Mouse (Mus musculus) embryonic stem cell, embryonic (primary cell): ENCODE results near the gene Kcnip1.

Experiments
- CTCF ChIA-PET, 4 experiments: fragments of 300-600 bp in 2 of 4; fragments of 350-600 bp in 2 of 4; sonication (Branson Sonifier 250); formaldehyde crosslinking; loops; one replicate each; lab custom pipeline; 2022; ENCODE audit warnings: inconsistent platforms in 2 of 4; lab: Charles Lee
- POLR2A ChIA-PET, 4 experiments: fragments of 300-600 bp in 2 of 4; fragments of 350-600 bp in 2 of 4; sonication (Branson Sonifier 250); formaldehyde crosslinking; loops; one replicate each; lab custom pipeline; 2022; ENCODE audit warnings: antibody characterized with exemption in 4 of 4, inconsistent platforms in 1 of 4; lab: Charles Lee

Gene Kcnip1

GRCm38 (mm10) chr11:33733269-33733668 lies 259.7 kb downstream of the Kcnip1 start:
- ChIA-PET CTCF (interaction anchor here (0.6 to 5.4 kb wide), 6 partner anchors 8 to 240 kb away, joined by 3 to 31 read pairs (median 8); no protein-coding TSS in a partner anchor), POLR2A (no interaction called here)

GRCm38 (mm10) chr11:33732358-33732757 lies 260.6 kb downstream of the Kcnip1 start:
- CTCF ChIA-PET, result interaction anchor here in 2 of 4 experiments (1.2 to 5.4 kb wide), 2 partner anchors 127 to 185 kb away, joined by 3 to 31 read pairs; no protein-coding TSS in a partner anchor
- POLR2A ChIA-PET, result no interaction called here

GRCm38 (mm10) chr11:33721297-33721696 lies 271.7 kb downstream of the Kcnip1 start:
- ChIA-PET CTCF (interaction anchor here (0.6 to 1.4 kb wide), 13 partner anchors 10 to 848 kb away, joined by 3 to 6 read pairs (median 3); no protein-coding TSS in a partner anchor), POLR2A (interaction anchor here in 1 of 4 experiments (0.9 to 1.6 kb wide), 2 partner anchors 147 to 184 kb away, joined by 3 to 5 read pairs; no protein-coding TSS in a partner anchor)

- CTCF ChIA-PET, result interaction anchor here in 1 of 4 experiments (1.5 kb wide), 1 partner anchor 19 kb away, joined by 5 read pairs; no protein-coding TSS in a partner anchor
- POLR2A ChIA-PET, result interaction anchor here in 1 of 4 experiments (0.6 to 0.7 kb wide), 2 partner anchors 199 to 548 kb away, joined by 3 to 7 read pairs; no protein-coding TSS in a partner anchor
These were observed 286.2 kb downstream of the Kcnip1 start for GRCm38 (mm10) chr11:33706777-33707176.

- ChIA-PET CTCF (no interaction called here), POLR2A (no interaction called here)
These were observed 290.9 kb downstream of the Kcnip1 start for GRCm38 (mm10) chr11:33701958-33702459.

GRCm38 (mm10) chr11:33701236-33701957 lies 291.6 kb downstream of the Kcnip1 start:
- POLR2A ChIA-PET, result no interaction called here
- CTCF ChIA-PET, result no interaction called here

GRCm38 (mm10) chr11:33700725-33701124 lies 292.2 kb downstream of the Kcnip1 start:
- ChIA-PET CTCF (no interaction called here), POLR2A (interaction anchor here in 1 of 4 experiments (1.0 to 1.6 kb wide), 2 partner anchors 11 to 30 kb away, joined by 3 read pairs; no protein-coding TSS in a partner anchor)

GRCm38 (mm10) chr11:33690181-33690580 lies 302.8 kb downstream of the Kcnip1 start:
- ChIA-PET POLR2A (interaction anchor here in 1 of 4 experiments (0.7 kb wide), 1 partner anchor 10 kb away, joined by 3 read pairs; no protein-coding TSS in a partner anchor), CTCF (interaction anchor here in 2 of 4 experiments (0.6 to 1.0 kb wide), 2 partner anchors 35 to 74 kb away, joined by 3 to 4 read pairs; no protein-coding TSS in a partner anchor)

- CTCF ChIA-PET, result no interaction called here
- POLR2A ChIA-PET, result no interaction called here
These were observed 307.0 kb downstream of the Kcnip1 start for GRCm38 (mm10) chr11:33685904-33686303.

- ChIA-PET CTCF (no interaction called here), POLR2A (interaction anchor here in 2 of 4 experiments (0.6 to 1.0 kb wide), 2 partner anchors 10 to 76 kb away, joined by 3 read pairs; no protein-coding TSS in a partner anchor)
These were observed 312.8 kb downstream of the Kcnip1 start for GRCm38 (mm10) chr11:33680151-33680550.

GRCm38 (mm10) chr11:33670105-33670965 lies 322.6 kb downstream of the Kcnip1 start:
- ChIA-PET POLR2A (interaction anchor here in 1 of 4 experiments (0.6 to 0.9 kb wide), 2 partner anchors 30 to 1940 kb away, joined by 3 read pairs; no protein-coding TSS in a partner anchor), CTCF (interaction anchor here in 1 of 4 experiments (1.4 kb wide), 1 partner anchor 55 kb away, joined by 3 read pairs; no protein-coding TSS in a partner anchor)

GRCm38 (mm10) chr11:33668376-33668775 lies 324.6 kb downstream of the Kcnip1 start:
- ChIA-PET CTCF (no interaction called here), POLR2A (no interaction called here)

GRCm38 (mm10) chr11:33663599-33663998 lies 329.4 kb downstream of the Kcnip1 start:
- POLR2A ChIA-PET, result no interaction called here
- CTCF ChIA-PET, result no interaction called here

- ChIA-PET CTCF (no interaction called here), POLR2A (no interaction called here)
These were observed 332.7 kb downstream of the Kcnip1 start for GRCm38 (mm10) chr11:33660016-33660913.

- ChIA-PET CTCF (interaction anchor here in 2 of 4 experiments (0.6 to 1.0 kb wide), 2 partner anchors 53 to 332 kb away, joined by 3 to 5 read pairs; no protein-coding TSS in a partner anchor), POLR2A (interaction anchor here in 1 of 4 experiments (0.6 kb wide), 1 partner anchor 112 kb away, joined by 3 read pairs; no protein-coding TSS in a partner anchor)
These were observed 336.9 kb downstream of the Kcnip1 start for GRCm38 (mm10) chr11:33655861-33656593.

GRCm38 (mm10) chr11:33655221-33655620 lies 337.7 kb downstream of the Kcnip1 start:
- ChIA-PET CTCF (interaction anchor here in 1 of 4 experiments (1.0 kb wide), 1 partner anchor 54 kb away, joined by 3 read pairs; no protein-coding TSS in a partner anchor), POLR2A (no interaction called here)

- POLR2A ChIA-PET, result no interaction called here
These were observed 338.5 kb downstream of the Kcnip1 start for GRCm38 (mm10) chr11:33654485-33654884.

More at GRCm38 (mm10) chr11:33654485-33654884, 338.5 kb downstream of the Kcnip1 start:
- CTCF ChIA-PET, result no interaction called here
